Mouse (Mus musculus) frontal cortex, adult (tissue): ENCODE measurements at regions not wholly inside any gene's neighbourhood (a gene's known extent, or its start where the extent isn't known, plus 50 kb on each side); places are given as distances from the start of the nearest gene placed in this dataset.

ENCODE experiments used
- ATAC-seq: cut with Nextera tagmentation; 2 replicates; pipeline ENCODE4 v1.9.2; 2017; ENCODE audit warnings: mild to moderate bottlenecking, moderate library complexity, mixed read lengths; ENCODE audit not compliant: low TSS enrichment

DNA sequence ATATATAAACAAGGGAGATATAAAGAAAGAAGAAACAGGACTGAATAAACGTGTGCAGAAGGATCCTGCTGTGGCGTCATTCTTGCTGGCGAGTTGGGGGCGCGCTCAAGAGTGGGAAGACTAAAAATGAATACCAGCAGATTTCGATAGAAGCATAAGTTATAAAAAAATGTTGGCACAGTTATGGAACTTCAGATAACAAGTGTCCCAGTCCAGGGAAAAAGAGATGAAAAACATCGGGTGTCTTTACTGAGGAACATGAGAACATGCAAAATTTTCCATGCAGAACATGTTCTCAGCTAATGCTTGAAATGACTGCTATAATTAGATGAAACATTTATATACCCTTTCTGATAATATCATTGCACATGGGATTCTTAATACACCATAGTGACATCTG, 1587.3 kb upstream of the Cdh20 start:
- peak; percentile 92 for ATAC-seq
